Mouse (Mus musculus): ENCODE data around the gene 9130213A22Rik.
A peak's percentile ranks its signal among the peaks of the same experiment; 100 is the strongest.

DNA sequence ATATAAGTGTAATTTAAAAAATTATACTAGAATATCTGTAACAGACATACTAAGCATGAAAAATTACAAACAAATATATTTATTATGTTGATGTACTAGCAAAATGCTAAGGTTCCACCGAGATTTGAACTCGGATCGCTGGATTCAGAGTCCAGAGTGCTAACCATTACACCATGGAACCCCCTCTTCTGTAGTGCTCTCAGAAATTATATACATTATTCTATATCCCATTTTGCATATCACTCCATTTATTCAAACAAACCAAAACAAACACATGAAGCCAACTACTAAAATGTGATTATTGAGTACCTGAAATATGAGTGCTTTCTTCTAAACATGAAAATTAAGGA is 2.1 kb upstream of the 9130213A22Rik start:
- TF ChIP-seq CTCF (IDR thresholded peaks at IDR 0.05; ENCODE audit: low read depth) (no peak), EP300 (IDR thresholded peaks at IDR 0.05; ENCODE audit: low read depth) (peak; percentile 7)
